Mouse (Mus musculus): Measurements from ENCODE around the gene Gins2. TPM values are rescaled to one million over a fixed set of nuclear protein-coding genes. Genes with fewer than 3 reads are reported as not detected.

Gins2 gene
- polyA plus RNA-seq, 1 experiment from 2014 or later = 192 TPM

DNA sequence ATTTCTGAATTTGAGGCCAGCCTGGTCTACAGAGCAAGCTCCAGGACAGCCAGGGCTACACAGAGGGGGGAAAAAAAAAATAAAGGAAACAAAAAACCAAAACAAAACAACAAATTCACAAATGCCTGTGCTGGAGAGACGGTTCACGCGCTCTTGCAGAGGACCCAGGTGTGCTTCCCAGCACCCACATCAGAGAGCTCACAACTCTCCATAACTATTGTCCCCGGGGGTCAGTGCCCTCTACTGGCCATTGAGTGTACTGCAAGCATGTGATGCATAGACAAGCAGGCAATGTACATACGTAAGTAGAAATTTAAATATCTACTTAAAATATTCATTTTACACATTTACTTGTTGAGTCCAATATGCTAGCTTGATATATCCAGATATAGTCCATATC, 5.5 kb upstream of the Gins2 start:
- DNase-seq (ENCODE audit: low spot score) = no peak
- Histone ChIP-seq H3K4me3 (no peak overlapping the region), H3K9me3 (replicated peaks) (no peaks in the 10 kb centered on the region), H3K36me3 (no peaks in the 10 kb centered on the region), H3K27me3 (ENCODE audit: low read depth, poor library complexity, severe bottlenecking) (peaks cover 18% of the 10 kb centered on the region), H3K27ac (replicated peaks) (no peak overlapping the region), H3K4me1 (peaks cover 26% of the 10 kb centered on the region)
- WGBS = 89% methylated on average over 5 of the region's 5 CpGs

DNA sequence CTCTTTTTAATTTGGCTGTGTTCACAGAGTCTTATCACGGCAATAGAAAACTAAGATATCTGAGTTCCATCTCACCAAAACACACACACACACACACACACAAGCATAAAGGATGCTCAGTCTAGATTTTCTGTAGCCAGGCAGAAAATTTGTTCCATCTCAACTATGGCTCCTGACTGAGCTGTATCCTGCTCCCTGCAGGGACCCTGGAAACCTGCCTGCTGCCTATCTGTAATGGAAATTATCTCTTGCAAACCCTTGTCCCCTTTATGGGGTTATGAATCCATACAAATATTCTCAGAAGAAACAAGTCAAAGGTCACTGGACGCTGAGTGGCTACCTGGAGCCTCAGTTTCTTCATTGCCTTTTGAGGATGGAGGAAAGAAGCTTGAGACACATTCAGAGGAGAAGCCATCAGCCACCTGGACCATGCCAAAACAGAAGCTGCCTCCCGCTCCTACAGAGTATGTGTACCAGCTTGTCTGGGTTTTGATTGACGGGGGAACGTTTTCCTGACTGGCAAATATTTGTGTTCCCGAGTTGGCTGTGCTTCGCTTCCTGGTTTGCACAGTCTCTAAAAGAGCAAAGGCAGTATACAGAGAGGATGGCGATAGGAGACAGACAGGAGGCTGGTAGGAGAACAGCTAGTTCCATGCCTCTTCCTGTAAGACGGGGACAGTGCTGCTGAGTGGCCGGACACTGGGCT, 2.6 kb upstream of the Gins2 start:
- 82% methylated on average over 10 of the region's 10 CpGs for WGBS
- no peak overlapping the region for H3K4me3 ChIP-seq
- peaks cover 42% of the 10 kb centered on the region for H3K4me1 ChIP-seq
- H3K9me3 ChIP-seq (replicated peaks) = no peaks in the 10 kb centered on the region
- no peak overlapping the region for H3K27ac ChIP-seq (replicated peaks)
- DNase-seq (ENCODE audit: low spot score) = no peak
- H3K27me3 ChIP-seq (ENCODE audit: low read depth, poor library complexity, severe bottlenecking) = no peaks in the 10 kb centered on the region
- H3K36me3 ChIP-seq = peaks cover 10% of the 10 kb centered on the region

DNA sequence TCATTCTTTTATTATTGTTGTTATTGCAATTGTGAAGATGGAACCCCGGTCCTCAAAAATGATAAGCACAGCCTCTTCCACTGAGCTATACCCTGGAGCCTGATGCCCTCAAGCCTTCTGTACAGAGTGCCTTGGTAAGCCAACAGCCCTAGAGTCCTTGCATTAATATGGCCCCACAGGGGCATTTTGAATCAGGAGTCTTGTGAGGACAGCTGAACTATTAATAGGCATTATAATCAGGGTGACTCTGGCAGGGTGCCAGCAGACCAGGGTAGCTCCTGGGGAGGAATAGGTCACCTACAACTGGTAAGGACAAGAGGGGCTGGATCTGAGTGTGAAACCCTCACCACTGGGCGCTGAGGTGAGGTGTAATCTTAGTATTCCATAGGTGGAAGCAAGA, 817 bp upstream of the Gins2 start:
- 56% methylated on average over 2 of the region's 2 CpGs for whole genome bisulfite sequencing
- Histone ChIP-seq H3K9me3 (replicated peaks) (no peaks in the 10 kb centered on the region), H3K4me3 (peak overlapping the region; percentile 74), H3K36me3 (peaks cover 27% of the 10 kb centered on the region), H3K27ac (replicated peaks) (peak overlapping the region; percentile 77), H3K4me1 (peaks cover 44% of the 10 kb centered on the region), H3K27me3 (ENCODE audit: low read depth, poor library complexity, severe bottlenecking) (no peaks in the 10 kb centered on the region)
- no peak for DNase-seq (ENCODE audit: low spot score)

DNA sequence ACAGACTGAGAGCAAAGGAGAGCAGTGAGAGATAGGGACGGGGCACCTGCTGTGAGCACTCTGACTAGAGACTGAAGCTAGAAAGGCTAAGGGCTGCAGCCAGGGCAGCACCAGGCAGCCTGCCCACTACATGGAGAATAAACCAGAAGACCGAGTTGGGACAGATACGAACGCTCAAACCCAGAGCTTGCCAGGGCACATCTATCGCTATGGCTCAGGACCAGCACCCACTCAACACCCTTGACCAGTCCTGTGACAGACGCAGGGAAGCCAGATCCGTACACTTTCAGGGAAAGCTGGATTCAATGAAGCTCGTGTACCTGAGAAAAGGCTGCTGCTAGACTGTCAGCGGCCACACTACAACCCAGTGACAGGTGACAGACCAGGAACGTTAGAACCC, 3.6 kb downstream of the Gins2 start:
- 92% methylated on average over 10 of the region's 10 CpGs for WGBS
- Histone ChIP-seq H3K4me3 (no peak overlapping the region), H3K9me3 (replicated peaks) (no peaks in the 10 kb centered on the region), H3K27me3 (ENCODE audit: low read depth, poor library complexity, severe bottlenecking) (no peaks in the 10 kb centered on the region), H3K36me3 (peaks cover 69% of the 10 kb centered on the region), H3K27ac (replicated peaks) (no peak overlapping the region; the same call in 1 of the 2 replicates), H3K4me1 (peaks cover 36% of the 10 kb centered on the region)
- no peak for DNase-seq (ENCODE audit: low spot score)

DNA sequence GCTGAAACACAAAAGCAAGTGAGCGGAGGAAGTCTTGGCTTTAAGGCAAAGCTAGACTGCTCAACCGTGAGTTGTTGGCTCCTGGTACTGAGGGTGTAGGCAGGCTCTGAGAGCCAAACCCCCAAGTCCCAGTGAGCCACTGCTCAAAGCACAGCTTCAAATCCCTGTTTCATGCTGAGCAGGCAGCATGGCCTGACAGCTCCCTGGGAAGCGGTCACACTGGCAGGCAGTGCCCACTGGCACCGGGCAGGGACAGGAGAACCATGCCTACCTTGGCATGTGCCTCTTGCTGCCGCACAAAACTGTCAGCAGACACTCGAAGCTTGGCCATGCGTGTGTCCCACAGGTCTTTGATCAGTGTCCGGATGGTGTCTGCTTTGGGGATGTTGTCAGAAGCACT, 7.3 kb downstream of the Gins2 start:
- H3K36me3 ChIP-seq = peaks cover 96% of the 10 kb centered on the region
- H3K4me1 ChIP-seq = peaks cover 17% of the 10 kb centered on the region
- no peak overlapping the region for H3K4me3 ChIP-seq
- WGBS = 87% methylated on average over 8 of the region's 8 CpGs
- no peak overlapping the region for H3K27ac ChIP-seq (replicated peaks)
- DNase-seq (ENCODE audit: low spot score) = no peak
- H3K27me3 ChIP-seq (ENCODE audit: low read depth, poor library complexity, severe bottlenecking) = no peaks in the 10 kb centered on the region
- no peaks in the 10 kb centered on the region for H3K9me3 ChIP-seq (replicated peaks)

DNA sequence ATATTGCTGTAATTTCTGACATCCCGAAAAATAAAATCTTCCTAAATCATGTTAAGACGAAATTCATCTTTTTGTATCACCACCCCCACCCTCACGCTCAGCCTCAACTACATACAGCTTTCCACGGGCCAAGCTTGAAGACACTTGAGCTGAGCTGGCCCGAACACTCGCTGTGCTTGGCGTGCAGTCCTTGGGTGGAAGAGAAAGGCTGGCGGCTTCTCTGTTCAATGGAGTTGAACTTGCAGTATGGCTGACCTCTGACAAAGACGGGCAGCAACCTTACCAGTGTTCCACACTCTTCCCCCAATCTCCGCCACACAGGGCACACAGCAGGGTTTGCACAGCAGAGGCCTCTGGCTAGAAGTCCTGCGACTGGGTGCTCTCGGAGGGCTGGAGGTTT, 7.8 kb downstream of the Gins2 start:
- no peak overlapping the region for H3K27ac ChIP-seq (replicated peaks)
- WGBS = 92% methylated on average over 12 of the region's 12 CpGs
- no peak for DNase-seq (ENCODE audit: low spot score)
- H3K9me3 ChIP-seq (replicated peaks) = no peaks in the 10 kb centered on the region
- no peak overlapping the region for H3K4me3 ChIP-seq
- H3K27me3 ChIP-seq (ENCODE audit: low read depth, poor library complexity, severe bottlenecking) = no peaks in the 10 kb centered on the region
- peaks cover 96% of the 10 kb centered on the region for H3K36me3 ChIP-seq
- H3K4me1 ChIP-seq = peaks cover 18% of the 10 kb centered on the region

DNA sequence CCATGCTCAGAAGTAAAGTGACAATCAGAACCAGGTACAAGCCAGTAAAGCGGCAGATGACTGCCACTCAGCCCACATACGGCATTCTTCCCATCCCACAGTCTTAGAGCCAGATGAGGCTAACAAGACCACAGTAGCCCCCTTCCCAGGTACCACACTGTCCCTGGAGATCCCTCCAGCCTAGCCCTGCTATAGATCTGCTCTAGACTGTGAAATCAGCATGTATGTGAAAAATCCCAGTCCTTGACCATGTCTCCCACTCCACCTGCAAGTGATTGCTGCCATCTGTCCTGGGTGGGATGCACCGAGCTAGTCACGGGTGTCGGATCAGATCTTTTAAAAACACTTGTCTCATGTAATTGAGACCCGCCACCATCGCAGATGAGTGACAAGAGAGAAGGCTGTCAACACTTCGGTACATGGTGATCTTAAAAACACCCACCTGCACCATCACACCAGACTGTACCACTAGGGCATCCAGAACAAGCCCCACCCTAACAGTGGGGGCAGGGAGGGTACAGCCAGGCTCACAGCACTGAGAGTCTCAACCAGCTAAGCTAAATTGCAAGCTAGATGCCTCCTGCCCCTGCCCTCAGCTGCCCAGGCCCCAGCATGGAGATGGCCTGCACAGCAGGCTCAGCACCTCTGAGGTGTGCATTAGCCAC, 8.6 kb downstream of the Gins2 start:
- 93% methylated on average over 8 of the region's 8 CpGs for WGBS
- DNase-seq (ENCODE audit: low spot score) = no peak
- no peaks in the 10 kb centered on the region for H3K27me3 ChIP-seq (ENCODE audit: low read depth, poor library complexity, severe bottlenecking)
- H3K36me3 ChIP-seq = peaks cover 98% of the 10 kb centered on the region
- H3K4me3 ChIP-seq = no peak overlapping the region
- no peaks in the 10 kb centered on the region for H3K9me3 ChIP-seq (replicated peaks)
- peaks cover 27% of the 10 kb centered on the region for H3K4me1 ChIP-seq
- no peak overlapping the region for H3K27ac ChIP-seq (replicated peaks)

DNA sequence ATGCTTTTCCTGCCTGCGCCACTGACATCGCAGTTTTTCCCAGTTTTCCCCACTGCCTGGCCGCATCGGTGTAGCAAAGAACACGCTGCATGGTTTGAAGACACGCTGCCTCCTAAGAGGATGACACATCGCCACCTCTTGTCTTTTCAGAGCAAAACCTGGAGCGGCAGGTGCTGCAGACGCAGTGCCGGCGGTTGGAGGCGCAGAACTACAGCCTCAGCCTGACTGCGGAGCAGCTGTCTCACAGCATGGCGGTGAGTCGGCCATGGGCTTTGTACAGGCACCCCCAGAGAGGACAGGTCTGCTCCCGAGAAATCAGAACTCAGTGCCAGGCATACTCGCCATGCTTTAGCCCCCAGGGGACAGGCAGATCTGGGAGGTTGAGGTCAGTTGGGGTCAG, 11.3 kb downstream of the Gins2 start:
- Histone ChIP-seq H3K36me3 (peaks cover 100% of the 10 kb centered on the region), H3K4me1 (peaks cover 47% of the 10 kb centered on the region), H3K4me3 (no peak overlapping the region), H3K9me3 (replicated peaks) (no peaks in the 10 kb centered on the region), H3K27ac (replicated peaks) (no peak overlapping the region), H3K27me3 (ENCODE audit: low read depth, poor library complexity, severe bottlenecking) (no peaks in the 10 kb centered on the region)
- DNase-seq (ENCODE audit: low spot score) = no peak
- WGBS = 94% methylated on average over 17 of the region's 17 CpGs

DNA sequence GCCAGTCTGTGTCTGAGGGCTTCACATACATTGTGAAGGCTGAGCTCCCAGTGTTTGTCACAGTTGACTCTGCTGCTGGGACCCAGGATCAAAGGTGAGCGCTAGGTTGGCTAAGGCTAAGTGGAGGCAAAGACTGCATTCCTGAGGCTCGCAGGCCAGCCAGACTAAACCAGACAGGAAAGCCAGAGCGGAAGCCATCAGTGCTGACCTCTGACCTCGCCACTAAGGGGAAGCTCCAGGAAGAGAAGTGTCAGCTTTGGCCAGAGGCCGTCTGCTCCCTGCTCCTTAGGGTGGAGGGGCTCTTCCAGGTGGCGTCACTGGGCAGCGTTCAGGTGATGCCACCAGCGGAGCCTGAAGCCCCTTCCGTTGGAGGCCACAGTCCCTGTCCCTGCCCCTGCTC, 13.3 kb downstream of the Gins2 start:
- H3K4me1 ChIP-seq = peaks cover 65% of the 10 kb centered on the region
- H3K27me3 ChIP-seq (ENCODE audit: low read depth, poor library complexity, severe bottlenecking) = no peaks in the 10 kb centered on the region
- peaks cover 100% of the 10 kb centered on the region for H3K36me3 ChIP-seq
- H3K27ac ChIP-seq (replicated peaks) = no peak overlapping the region
- no peaks in the 10 kb centered on the region for H3K9me3 ChIP-seq (replicated peaks)
- DNase-seq (ENCODE audit: low spot score) = peak; percentile 46
- 54% methylated on average over 9 of the region's 9 CpGs for WGBS
- no peak overlapping the region for H3K4me3 ChIP-seq

DNA sequence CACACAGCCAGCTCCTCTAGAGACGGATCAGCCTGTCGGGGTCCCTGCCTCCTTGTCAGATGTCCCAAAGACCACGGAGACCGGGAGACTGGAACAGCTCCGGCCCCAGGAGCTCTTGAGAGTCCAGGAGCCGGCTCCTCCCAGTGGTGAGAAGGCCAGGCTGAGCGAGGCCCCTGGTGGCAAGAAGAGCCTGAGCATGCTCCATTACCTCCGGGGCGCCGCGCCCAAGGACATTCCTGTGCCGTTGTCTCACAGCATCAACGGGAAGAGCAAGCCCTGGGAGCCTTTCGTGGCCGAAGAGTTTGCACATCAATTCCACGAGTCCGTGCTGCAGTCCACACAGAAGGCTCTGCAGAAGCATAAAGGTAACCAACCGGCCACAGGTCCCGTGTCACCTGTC, 14.2 kb downstream of the Gins2 start:
- Histone ChIP-seq H3K4me3 (no peak overlapping the region), H3K9me3 (replicated peaks) (no peaks in the 10 kb centered on the region), H3K27me3 (ENCODE audit: low read depth, poor library complexity, severe bottlenecking) (no peaks in the 10 kb centered on the region), H3K27ac (replicated peaks) (no peak overlapping the region), H3K36me3 (peaks cover 100% of the 10 kb centered on the region), H3K4me1 (peaks cover 74% of the 10 kb centered on the region)
- no peak for DNase-seq (ENCODE audit: low spot score)
- 83% methylated on average over 19 of the region's 19 CpGs for WGBS

DNA sequence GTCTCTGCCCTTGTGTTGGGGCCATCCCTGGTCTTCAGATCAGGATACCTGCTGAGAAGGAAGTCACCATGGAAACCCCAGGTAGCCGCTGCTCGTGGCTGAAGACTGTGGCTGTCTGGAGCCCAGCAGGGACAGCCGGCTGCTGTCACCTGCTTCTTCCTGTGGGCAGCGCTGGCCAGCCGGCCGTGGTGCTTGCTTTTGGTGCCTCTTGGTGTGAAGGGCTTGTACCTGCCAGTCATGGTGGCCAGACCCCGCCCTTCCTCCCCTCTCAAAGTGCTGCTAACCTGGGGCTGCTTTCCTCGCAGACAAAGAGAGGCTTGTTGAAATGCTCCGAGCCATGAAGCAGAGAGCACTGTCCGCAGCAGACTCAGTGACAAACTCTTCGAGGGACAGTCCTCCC, 15.2 kb downstream of the Gins2 start:
- 74% methylated on average over 11 of the region's 11 CpGs for WGBS
- Histone ChIP-seq H3K27ac (replicated peaks) (peak overlapping the region; percentile 14; the same call in 1 of the 2 replicates), H3K27me3 (ENCODE audit: low read depth, poor library complexity, severe bottlenecking) (no peaks in the 10 kb centered on the region), H3K4me3 (peak overlapping the region; percentile 21; the same call in 1 of the 2 replicates), H3K36me3 (peaks cover 100% of the 10 kb centered on the region), H3K9me3 (replicated peaks) (no peaks in the 10 kb centered on the region), H3K4me1 (peaks cover 82% of the 10 kb centered on the region)
- no peak for DNase-seq (ENCODE audit: low spot score)

DNA sequence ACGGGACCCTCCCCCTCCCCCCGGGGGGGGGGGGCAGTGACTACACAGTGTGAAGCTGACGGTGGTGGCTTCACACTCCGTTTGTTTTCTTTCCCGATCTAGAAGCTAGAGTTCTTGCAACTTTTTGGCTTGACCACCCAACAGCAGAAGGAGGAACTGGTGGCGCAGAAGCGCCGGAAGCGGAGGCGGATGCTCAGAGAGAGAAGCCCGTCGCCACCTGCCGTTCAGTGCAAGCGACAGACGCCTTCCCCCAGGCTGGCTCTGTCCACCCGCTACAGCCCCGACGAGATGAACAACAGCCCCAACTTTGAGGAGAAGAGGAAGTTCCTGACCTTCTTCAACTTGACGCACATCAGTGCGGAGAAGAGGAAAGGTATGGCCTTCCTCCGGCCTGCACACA, 16.6 kb downstream of the Gins2 start:
- no peaks in the 10 kb centered on the region for H3K27me3 ChIP-seq (ENCODE audit: low read depth, poor library complexity, severe bottlenecking)
- H3K9me3 ChIP-seq (replicated peaks) = no peaks in the 10 kb centered on the region
- peaks cover 100% of the 10 kb centered on the region for H3K36me3 ChIP-seq
- WGBS = 86% methylated on average over 21 of the region's 21 CpGs
- peaks cover 88% of the 10 kb centered on the region for H3K4me1 ChIP-seq
- no peak overlapping the region for H3K4me3 ChIP-seq
- H3K27ac ChIP-seq (replicated peaks) = no peak overlapping the region
- no peak for DNase-seq (ENCODE audit: low spot score)

DNA sequence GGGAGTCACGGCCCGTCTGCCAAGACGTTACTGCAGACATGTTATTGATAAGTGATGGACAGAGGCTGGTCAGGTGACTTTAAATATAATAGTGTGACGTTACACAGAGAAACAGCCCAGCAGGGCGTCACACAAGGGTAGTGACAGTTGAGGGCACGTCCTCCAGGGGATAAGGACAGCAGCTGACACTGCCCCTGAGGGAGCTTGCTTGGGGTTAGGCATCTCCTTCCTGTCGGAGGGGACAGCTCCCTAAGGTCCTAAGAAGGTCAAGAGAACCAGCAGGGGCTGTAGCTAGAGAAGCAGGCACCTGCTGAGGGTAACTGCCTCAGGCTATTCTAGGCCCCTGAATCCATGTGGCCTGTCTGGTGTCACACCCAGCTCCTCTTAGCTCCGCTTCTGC, 17.5 kb downstream of the Gins2 start:
- 79% methylated on average over 8 of the region's 8 CpGs for WGBS
- H3K27me3 ChIP-seq (ENCODE audit: low read depth, poor library complexity, severe bottlenecking) = no peaks in the 10 kb centered on the region
- peaks cover 100% of the 10 kb centered on the region for H3K36me3 ChIP-seq
- H3K9me3 ChIP-seq (replicated peaks) = no peaks in the 10 kb centered on the region
- no peak for DNase-seq (ENCODE audit: low spot score)
- peaks cover 84% of the 10 kb centered on the region for H3K4me1 ChIP-seq
- H3K27ac ChIP-seq (replicated peaks) = peak overlapping the region; percentile 57; the same call in 1 of the 2 replicates
- no peak overlapping the region for H3K4me3 ChIP-seq

Measured in midbrain, embryonic 10.5 days (tissue).